Mouse (Mus musculus) lung, embryonic 15.5 days (tissue): ENCODE measurements at regions not wholly inside any gene's neighbourhood (a gene's known extent, or its start where the extent isn't known, plus 50 kb on each side); places are given as distances from the start of the nearest gene placed in this dataset.

ENCODE experiments used
- ATAC-seq: fragments of 200-750 bp; cut with Nextera tagmentation; 2 replicates; pipeline ENCODE4 v1.8.0; 2017; ENCODE audit warnings: moderate number of reproducible peaks, borderline replicate concordance; ENCODE audit not compliant: low FRiP score, low TSS enrichment; ENCODE audit errors: extremely low read depth
- H3K27ac ChIP-seq: fragments of 300-500 bp; sonication (generic); 2 replicates; pipeline ENCODE4 v1.5.1; 2015; ENCODE audit warnings: moderate library complexity, mild to moderate bottlenecking, inconsistent platforms
- H3K27me3 ChIP-seq: fragments of 300-500 bp; sonication (generic); 2 replicates; pipeline ENCODE4 v1.6.1; 2015; ENCODE audit warnings: inconsistent platforms
- H3K36me3 ChIP-seq: fragments of 300-500 bp; sonication (generic); 2 replicates; pipeline ENCODE4 v1.6.1; 2015; ENCODE audit warnings: inconsistent platforms
- H3K4me1 ChIP-seq: fragments of 300-500 bp; sonication (generic); 2 replicates; pipeline ENCODE4 v1.6.1; 2015; ENCODE audit warnings: inconsistent platforms
- H3K4me2 ChIP-seq: fragments of 300-500 bp; sonication (generic); 2 replicates; pipeline ENCODE4 v1.6.1; 2015; ENCODE audit warnings: inconsistent platforms, mild to moderate bottlenecking, moderate library complexity
- H3K4me3 ChIP-seq: fragments of 300-500 bp; sonication (generic); 2 replicates; pipeline ENCODE4 v1.5.1; 2015; ENCODE audit warnings: mild to moderate bottlenecking, inconsistent platforms
- H3K9ac ChIP-seq: fragments of 300-500 bp; sonication (generic); 2 replicates; pipeline ENCODE4 v1.6.1; 2015; ENCODE audit warnings: inconsistent platforms
- H3K9me3 ChIP-seq: fragments of 300-500 bp; sonication (generic); 2 replicates; pipeline ENCODE4 v1.6.1; 2016; ENCODE audit warnings: inconsistent platforms
- whole genome bisulfite sequencing: fragments of 180-500 bp; shearing (Covaris S2); methylation state at CpG from one replicate; pipeline ENCODE4 v1.1.7; 2015; 5-methylcytosine and 5-hydroxymethylcytosine counted together

- no peaks in the 10 kb centered on the region for H3K27me3 ChIP-seq
- no peak for ATAC-seq
- 81% methylated on average over 1 of the region's 1 CpGs for WGBS
- H3K4me2 ChIP-seq: no peak overlapping the region
- H3K9ac ChIP-seq: no peak overlapping the region
- H3K4me3 ChIP-seq: no peak overlapping the region
- no peak overlapping the region for H3K27ac ChIP-seq
- H3K36me3 ChIP-seq: no peaks in the 10 kb centered on the region
- H3K4me1 ChIP-seq: no peaks in the 10 kb centered on the region
- H3K9me3 ChIP-seq: no peaks in the 10 kb centered on the region
Observed at GRCm38 (mm10) chr10:56519041-56519440, 141.9 kb downstream of the Gja1 start.

GRCm38 (mm10) chr10:56525791-56526190 lies 148.7 kb downstream of the Gja1 start:
- H3K27me3 ChIP-seq: no peaks in the 10 kb centered on the region
- H3K4me3 ChIP-seq: no peak overlapping the region
- WGBS: 76% methylated on average over 2 of the region's 2 CpGs
- ATAC-seq: no peak
- no peak overlapping the region for H3K27ac ChIP-seq
- H3K4me1 ChIP-seq: no peaks in the 10 kb centered on the region
- no peak overlapping the region for H3K4me2 ChIP-seq
- H3K9me3 ChIP-seq: no peaks in the 10 kb centered on the region
- H3K36me3 ChIP-seq: no peaks in the 10 kb centered on the region
- no peak overlapping the region for H3K9ac ChIP-seq

GRCm38 (mm10) chr10:56537091-56537490 lies 160.0 kb downstream of the Gja1 start:
- no peaks in the 10 kb centered on the region for H3K9me3 ChIP-seq
- H3K27ac ChIP-seq: no peak overlapping the region
- H3K27me3 ChIP-seq: no peaks in the 10 kb centered on the region
- H3K4me1 ChIP-seq: no peaks in the 10 kb centered on the region; the same call in 1 of the 2 replicates
- no peak overlapping the region for H3K4me2 ChIP-seq
- no peaks in the 10 kb centered on the region for H3K36me3 ChIP-seq
- ATAC-seq: no peak
- H3K9ac ChIP-seq: no peak overlapping the region
- H3K4me3 ChIP-seq: no peak overlapping the region
- WGBS: 33% methylated on average over 4 of the region's 4 CpGs

GRCm38 (mm10) chr10:56539827-56540511 lies 162.8 kb downstream of the Gja1 start:
- no peaks in the 10 kb centered on the region for H3K36me3 ChIP-seq
- ATAC-seq: no peak
- H3K4me2 ChIP-seq: no peak overlapping the region
- H3K9ac ChIP-seq: no peak overlapping the region
- no peaks in the 10 kb centered on the region; the same call in 1 of the 2 replicates for H3K4me1 ChIP-seq
- H3K9me3 ChIP-seq: no peaks in the 10 kb centered on the region
- H3K27me3 ChIP-seq: no peaks in the 10 kb centered on the region
- no peak overlapping the region for H3K27ac ChIP-seq
- no peak overlapping the region for H3K4me3 ChIP-seq
- 79% methylated on average over 5 of the region's 5 CpGs for WGBS

- Histone ChIP-seq H3K4me1 (no peaks in the 10 kb centered on the region), H3K9me3 (no peaks in the 10 kb centered on the region), H3K36me3 (no peaks in the 10 kb centered on the region), H3K27ac (no peak overlapping the region), H3K27me3 (no peaks in the 10 kb centered on the region), H3K4me3 (no peak overlapping the region), H3K9ac (no peak overlapping the region), H3K4me2 (no peak overlapping the region)
- WGBS: 67% methylated on average over 3 of the region's 3 CpGs
- no peak for ATAC-seq
Observed at GRCm38 (mm10) chr10:56542106-56542505, 165.0 kb downstream of the Gja1 start.

- no peaks in the 10 kb centered on the region for H3K27me3 ChIP-seq
- H3K4me2 ChIP-seq: no peak overlapping the region
- H3K9ac ChIP-seq: no peak overlapping the region
- H3K4me1 ChIP-seq: no peaks in the 10 kb centered on the region
- no peaks in the 10 kb centered on the region for H3K9me3 ChIP-seq
- no peak for ATAC-seq
- H3K27ac ChIP-seq: no peak overlapping the region
- WGBS: 32% methylated on average over 3 of the region's 3 CpGs
- H3K4me3 ChIP-seq: no peak overlapping the region
- no peaks in the 10 kb centered on the region for H3K36me3 ChIP-seq
Observed at GRCm38 (mm10) chr10:56545989-56546388, 168.9 kb downstream of the Gja1 start.

GRCm38 (mm10) chr10:56546824-56547223 lies 169.7 kb downstream of the Gja1 start:
- WGBS: 61% methylated on average over 2 of the region's 2 CpGs
- H3K4me1 ChIP-seq: no peaks in the 10 kb centered on the region
- ATAC-seq: no peak
- H3K4me2 ChIP-seq: no peak overlapping the region
- H3K4me3 ChIP-seq: no peak overlapping the region
- no peaks in the 10 kb centered on the region for H3K27me3 ChIP-seq
- no peak overlapping the region for H3K9ac ChIP-seq
- H3K36me3 ChIP-seq: no peaks in the 10 kb centered on the region
- no peaks in the 10 kb centered on the region for H3K9me3 ChIP-seq
- H3K27ac ChIP-seq: no peak overlapping the region

GRCm38 (mm10) chr10:56547825-56548224 lies 170.7 kb downstream of the Gja1 start:
- Histone ChIP-seq H3K27ac (no peak overlapping the region), H3K9ac (no peak overlapping the region), H3K9me3 (no peaks in the 10 kb centered on the region), H3K4me2 (no peak overlapping the region), H3K36me3 (no peaks in the 10 kb centered on the region), H3K4me1 (no peaks in the 10 kb centered on the region), H3K27me3 (no peaks in the 10 kb centered on the region), H3K4me3 (no peak overlapping the region)
- WGBS: 76% methylated on average over 3 of the region's 4 CpGs
- ATAC-seq: no peak

GRCm38 (mm10) chr10:56566836-56567442 lies 189.8 kb downstream of the Gja1 start:
- Histone ChIP-seq H3K4me1 (no peaks in the 10 kb centered on the region), H3K9ac (no peak overlapping the region), H3K9me3 (no peaks in the 10 kb centered on the region), H3K27me3 (no peaks in the 10 kb centered on the region), H3K4me2 (no peak overlapping the region), H3K4me3 (no peak overlapping the region), H3K36me3 (no peaks in the 10 kb centered on the region), H3K27ac (no peak overlapping the region)
- no peak for ATAC-seq
- WGBS: 86% methylated on average over 12 of the region's 12 CpGs

- ATAC-seq: no peak
- Histone ChIP-seq H3K9ac (no peak overlapping the region), H3K9me3 (no peaks in the 10 kb centered on the region), H3K4me2 (no peak overlapping the region), H3K27ac (no peak overlapping the region), H3K4me3 (no peak overlapping the region), H3K36me3 (no peaks in the 10 kb centered on the region), H3K27me3 (no peaks in the 10 kb centered on the region), H3K4me1 (no peaks in the 10 kb centered on the region)
- WGBS: 37% methylated on average over 6 of the region's 6 CpGs
Observed at GRCm38 (mm10) chr10:56582065-56582464, 204.9 kb downstream of the Gja1 start.

GRCm38 (mm10) chr10:56587205-56587604 lies 210.1 kb downstream of the Gja1 start:
- no peaks in the 10 kb centered on the region for H3K9me3 ChIP-seq
- no peak for ATAC-seq
- no peak overlapping the region for H3K4me2 ChIP-seq
- WGBS: 74% methylated on average over 2 of the region's 2 CpGs
- no peak overlapping the region for H3K27ac ChIP-seq
- H3K36me3 ChIP-seq: no peaks in the 10 kb centered on the region
- H3K27me3 ChIP-seq: no peaks in the 10 kb centered on the region
- no peak overlapping the region for H3K4me3 ChIP-seq
- no peaks in the 10 kb centered on the region for H3K4me1 ChIP-seq
- H3K9ac ChIP-seq: no peak overlapping the region

GRCm38 (mm10) chr10:56597382-56597781 lies 220.3 kb downstream of the Gja1 start:
- Histone ChIP-seq H3K27me3 (no peaks in the 10 kb centered on the region), H3K4me2 (no peak overlapping the region), H3K4me1 (no peaks in the 10 kb centered on the region), H3K4me3 (no peak overlapping the region), H3K9ac (no peak overlapping the region), H3K27ac (no peak overlapping the region), H3K9me3 (no peaks in the 10 kb centered on the region), H3K36me3 (no peaks in the 10 kb centered on the region)
- no peak for ATAC-seq
- 50% methylated on average over 5 of the region's 5 CpGs for WGBS
